Mouse (Mus musculus): ENCODE measurements around the gene Spen.
A peak's percentile ranks its signal among the peaks of the same experiment; 100 is the strongest.
"Not testable (repeated sequence)": the region's sequence is repeated elsewhere in the genome, so short reads cannot be mapped to it uniquely, and the experiment has no call there.

The Spen gene

DNA sequence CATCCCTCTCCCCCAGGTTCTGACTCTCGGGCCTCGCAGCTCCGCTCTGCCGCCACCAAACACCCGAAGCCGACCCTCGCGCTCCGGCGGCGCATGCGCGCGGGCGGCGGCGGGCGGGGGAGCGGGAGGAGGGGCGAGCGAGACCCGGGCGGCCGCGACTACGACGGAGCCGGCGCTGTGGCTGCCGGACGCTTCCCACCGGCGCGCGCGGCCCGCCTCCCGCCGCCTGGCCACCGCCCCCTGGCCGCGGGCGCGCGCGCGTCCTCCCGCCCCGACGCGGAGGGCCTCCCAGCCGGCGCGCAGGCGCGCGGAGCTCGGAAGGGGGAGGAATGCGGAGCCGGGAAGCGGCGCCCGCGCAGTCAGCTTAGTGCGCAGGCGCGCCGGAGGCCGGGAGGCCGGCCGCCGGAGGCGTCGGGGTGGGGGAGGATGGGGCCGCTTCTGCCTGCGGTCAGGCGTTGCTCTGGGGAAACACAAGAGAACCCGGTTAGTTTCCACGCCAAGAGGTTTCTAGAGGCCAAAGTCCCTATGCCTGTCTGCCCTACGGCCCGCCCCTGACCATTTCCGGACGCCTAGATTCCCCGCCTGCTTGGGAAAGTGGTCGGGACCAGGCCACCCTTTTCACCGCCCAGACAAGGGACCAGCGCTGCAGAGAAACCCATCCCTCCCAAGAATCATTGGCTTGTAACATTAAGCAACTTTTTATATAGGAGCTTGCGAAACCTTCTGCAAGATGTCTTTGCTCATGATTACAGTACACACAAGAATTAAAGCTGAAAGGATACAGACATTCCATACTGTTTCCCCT is at the start of gene Spen:
Gene Spen, minus strand, starts transcription at position 190 of the 805 bp plus-strand sequence.
- peak; percentile 89 for DNase-seq (ENCODE audit: low read depth, low spot score)

DNA sequence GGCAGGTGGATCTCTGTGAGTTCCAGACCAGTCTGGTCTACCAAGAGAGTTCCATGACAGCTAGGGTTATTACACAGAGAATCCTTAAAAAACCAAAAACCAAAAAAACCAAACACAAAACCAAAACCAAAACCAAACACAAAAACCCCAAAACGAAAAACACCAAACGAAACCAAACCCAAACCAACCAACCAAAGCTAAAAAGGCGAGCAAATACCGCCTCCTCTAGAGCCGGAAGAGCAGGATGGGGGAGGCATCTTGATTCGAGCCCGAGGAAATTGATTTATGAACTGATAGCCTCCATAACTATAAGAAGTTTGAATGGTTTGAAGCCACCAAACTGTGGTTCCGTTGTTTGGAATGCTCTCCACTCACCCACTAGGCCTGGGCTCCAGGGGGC is 45.5 kb upstream of the Spen start:
- no peak for DNase-seq (ENCODE audit: low read depth, low spot score)

DNA sequence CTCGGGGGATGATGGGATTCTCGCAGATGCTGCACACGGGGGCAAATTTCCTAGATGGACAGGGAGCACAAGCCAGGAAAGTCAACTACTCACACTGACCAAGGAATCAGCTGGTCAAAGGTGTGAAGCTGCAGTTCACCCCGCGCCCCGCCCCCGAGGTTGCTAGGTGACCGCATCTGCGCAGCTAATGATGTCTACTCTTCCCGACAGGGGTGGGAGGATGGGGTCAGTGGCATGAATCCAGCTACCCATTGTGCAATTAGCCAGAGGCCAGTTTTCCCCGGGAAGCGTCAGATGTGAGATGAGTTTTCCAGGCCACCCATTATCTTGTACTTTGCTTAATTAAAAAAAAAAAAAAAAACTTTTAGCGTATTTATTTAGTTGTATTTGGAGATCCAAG is 42.7 kb upstream of the Spen start:
- DNase-seq (ENCODE audit: low read depth, low spot score): no peak

DNA sequence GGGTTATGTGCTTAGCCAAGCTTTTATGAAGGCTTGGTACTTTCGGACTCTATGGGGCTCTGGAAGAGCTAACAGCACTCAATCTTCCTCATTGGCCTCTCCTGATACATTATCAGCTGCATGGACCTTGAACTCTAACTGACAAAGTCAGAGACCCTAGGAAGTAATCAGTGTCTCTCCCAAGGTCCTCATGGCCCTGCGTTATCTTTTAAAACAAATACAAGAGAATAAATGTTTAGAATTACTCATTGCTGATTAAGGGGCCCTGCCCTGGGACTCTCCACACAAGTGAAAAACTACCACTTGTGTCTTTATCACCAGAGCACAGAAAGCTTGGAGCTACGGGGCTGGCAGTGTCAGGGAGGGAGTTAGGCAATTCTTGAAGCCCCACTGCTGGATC is 40.4 kb upstream of the Spen start:
- no peak for DNase-seq (ENCODE audit: low read depth, low spot score)

DNA sequence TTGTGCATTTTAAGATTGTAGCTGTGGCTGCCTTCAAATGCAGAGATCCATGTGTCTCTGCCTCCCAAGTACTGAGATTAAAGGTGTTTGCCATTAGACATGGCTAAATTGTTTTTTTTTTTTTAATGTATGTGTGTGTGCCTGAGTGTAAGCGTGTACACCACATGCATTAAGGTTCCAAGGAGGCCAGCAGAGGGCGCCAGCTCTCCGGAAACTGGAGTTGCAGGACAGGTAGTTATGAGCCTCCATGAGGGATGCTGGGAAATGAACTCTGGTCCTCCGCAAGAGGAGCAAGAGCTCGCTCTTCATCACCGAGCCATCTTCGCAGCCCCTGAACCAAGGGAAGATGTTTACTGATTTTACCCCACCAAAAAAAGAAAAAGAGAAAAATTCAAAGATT is 38.5 kb upstream of the Spen start:
- DNase-seq (ENCODE audit: low read depth, low spot score): no peak

DNA sequence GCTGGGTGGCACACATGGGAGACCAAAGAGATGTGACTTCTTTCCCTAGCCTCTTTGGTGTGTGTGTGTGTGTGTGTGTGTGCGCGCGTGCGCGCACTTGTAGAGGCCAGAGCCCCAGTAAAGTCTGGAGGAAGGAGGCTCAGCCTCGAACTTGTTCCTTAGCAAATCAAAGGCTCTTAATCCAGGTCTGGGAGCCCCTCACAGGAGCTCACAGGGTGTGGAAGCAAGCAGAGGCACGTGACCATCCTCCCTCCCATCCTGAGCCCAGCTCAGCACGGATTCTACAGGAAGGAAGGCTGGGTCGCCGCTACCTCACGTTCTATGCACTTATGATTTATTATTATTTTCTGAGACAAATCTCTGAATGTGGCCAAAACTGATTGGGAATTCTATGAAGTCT is 38.0 kb upstream of the Spen start:
- no peak for DNase-seq (ENCODE audit: low read depth, low spot score)

DNA sequence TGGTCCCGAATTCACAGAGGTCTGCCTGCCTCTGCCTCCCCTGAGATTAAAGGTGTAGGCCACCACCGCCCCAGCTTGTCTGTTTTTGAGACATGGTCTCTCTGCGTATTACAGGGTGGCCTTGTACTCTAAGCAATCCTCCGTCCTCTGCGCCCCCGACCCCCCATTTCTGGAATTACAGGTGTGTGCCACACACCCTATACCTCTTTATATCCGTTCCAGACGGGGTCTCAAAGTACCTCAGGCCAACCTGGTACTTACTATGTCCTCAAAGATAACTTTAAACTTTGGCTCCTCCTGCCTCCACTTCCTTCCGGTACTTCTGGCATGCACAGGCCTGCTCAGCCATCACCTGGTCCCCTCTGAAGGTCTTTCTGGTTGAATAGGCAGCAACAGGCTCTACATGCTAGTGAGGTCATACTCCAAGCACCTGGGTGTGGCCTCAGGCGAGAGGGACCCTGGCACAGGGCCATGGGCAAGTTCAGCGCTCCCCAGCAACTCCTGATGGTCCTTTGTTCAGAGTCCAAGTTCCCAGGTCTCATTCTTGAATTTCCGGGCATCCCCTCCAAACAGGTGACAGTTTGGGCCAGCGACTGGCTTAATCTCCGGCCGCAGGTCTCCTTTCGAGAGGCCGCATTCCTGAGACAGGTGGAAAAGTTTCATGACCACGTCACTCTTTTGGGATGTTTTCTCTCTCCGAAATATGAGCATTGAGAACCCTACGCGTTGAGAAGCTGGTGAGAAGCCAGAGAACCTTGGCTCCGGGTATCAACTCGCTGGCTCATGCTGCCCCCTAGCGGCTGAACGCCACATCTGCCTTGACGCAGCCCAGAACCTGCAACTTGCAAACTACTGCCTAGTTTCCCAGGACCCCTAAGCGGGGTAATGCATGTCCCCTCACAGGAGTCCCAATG is 36.6 kb upstream of the Spen start:
- peak; percentile 54 for DNase-seq (ENCODE audit: low read depth, low spot score)

DNA sequence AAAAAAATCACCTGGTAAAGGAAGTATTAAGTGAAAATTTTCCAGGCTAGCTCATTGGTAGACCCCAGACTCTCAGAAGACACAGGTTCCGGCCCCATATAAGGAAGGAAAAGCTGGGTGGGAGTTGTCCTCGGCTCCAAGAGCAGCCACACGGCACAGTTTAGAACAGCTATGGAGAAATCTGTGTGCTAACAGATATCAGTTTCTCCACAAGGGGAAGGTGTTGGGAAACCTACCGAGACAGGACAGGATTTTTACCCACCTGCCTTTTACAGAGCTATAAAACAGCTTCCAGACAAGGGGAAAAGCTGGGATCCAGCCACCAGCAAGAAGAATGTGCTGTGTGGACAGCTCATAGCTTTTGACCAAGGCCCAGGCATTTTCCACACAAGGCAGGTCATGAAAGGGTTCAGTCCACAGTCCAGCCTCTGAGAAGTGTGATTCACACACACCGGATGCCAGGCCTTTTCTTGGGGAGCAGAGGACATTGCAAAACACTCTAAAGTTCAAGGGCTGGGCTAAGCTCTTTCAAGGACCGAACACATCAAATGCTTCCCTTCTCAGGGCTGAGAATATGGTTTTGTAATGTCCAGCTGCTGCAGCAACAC is 35.1 kb upstream of the Spen start:
- no peak for DNase-seq (ENCODE audit: low read depth, low spot score)

DNA sequence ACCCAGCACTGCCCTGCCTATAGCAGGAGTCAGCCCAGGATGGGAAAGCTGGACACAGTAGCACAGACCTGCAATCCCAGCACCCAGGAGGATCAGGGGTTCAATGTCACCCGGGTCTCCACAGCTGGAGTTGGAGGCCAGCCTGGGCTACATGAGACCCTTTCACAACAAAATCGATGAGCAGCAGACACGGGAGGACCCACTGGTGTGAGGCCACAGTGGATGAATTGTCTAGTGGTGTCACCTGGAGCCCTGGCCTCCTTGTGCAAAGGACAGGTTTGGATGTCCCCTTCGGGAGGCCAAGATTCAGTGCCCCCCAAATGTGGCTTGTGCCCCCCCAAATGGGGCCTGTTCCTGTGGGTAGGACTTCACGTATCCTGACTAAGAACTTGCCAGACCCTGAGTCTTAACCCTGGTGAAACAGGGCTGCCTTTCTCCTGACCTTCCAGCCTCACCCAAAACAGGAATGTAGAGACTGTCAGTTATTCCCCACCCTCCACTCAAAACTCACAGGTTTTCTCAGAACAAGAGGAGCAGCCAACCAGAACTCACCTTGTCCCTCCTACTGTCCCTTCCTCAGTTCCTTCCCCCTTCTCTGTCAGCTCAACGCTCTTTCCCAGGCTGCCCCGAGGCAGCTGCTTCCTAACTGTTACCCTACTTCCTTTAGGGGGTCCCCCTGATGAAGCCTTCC is 34.4 kb upstream of the Spen start:
- no peak for DNase-seq (ENCODE audit: low read depth, low spot score)

DNA sequence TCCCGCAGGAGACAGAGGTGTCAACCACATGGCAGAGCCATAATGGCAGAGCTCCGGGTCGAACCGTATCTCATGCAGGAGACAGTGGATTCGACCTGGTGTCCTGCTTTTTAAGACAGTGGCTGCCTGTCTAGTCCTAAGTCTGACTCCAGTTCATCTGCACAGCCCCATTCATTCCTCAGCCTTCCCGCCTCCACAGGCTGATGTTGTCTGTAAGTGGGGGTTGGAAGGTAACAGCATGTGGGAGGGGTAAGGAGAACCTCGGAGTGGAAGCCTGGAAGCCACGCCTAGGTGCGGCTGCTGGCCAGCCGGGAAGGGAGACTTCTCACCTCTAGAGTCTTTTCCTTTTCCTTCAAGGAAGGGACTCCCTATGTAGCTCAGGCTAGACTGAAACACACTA is 33.5 kb upstream of the Spen start:
- no peak for DNase-seq (ENCODE audit: low read depth, low spot score)

DNA sequence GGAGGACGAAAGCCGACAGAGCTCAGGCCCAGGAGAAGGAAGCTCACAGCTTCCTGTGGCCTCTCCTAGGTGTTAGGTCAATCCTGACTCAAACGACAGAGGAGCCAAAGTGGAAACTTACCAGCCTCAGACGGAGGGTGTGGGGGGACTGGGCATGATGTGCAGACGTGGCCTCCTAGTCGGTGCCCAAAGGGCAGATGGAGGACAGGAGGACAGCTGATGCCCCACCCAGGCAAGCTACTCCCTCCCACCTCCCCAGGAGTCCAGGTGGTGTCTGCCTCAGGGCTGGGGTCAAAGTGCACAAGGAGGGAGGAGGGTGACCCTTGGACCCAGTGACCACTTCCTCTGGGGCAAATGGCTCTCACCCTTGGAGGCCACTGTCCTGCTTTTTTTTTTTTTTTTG is 32.9 kb upstream of the Spen start:
- no peak for DNase-seq (ENCODE audit: low read depth, low spot score)

DNA sequence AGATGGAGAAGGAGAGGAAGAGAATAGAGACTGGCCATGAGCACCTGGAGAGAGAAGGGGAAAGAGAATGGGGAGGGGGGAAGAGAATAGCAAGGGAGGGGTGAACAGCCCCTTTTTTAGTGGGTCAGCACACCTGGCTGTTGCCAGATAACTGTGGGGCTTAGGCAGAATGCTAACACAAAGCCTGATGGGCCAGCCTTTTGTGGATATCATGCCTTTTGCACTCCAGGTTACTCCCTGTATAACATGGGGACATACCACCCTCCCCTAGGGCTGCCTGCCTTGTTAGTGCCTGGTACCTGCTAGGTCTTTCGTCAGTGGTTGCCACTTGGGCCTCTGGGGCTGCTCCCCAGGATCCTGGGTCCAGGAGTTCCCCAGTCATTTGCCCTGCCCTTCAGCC is 32.4 kb upstream of the Spen start:
- DNase-seq (ENCODE audit: low read depth, low spot score): no peak

DNA sequence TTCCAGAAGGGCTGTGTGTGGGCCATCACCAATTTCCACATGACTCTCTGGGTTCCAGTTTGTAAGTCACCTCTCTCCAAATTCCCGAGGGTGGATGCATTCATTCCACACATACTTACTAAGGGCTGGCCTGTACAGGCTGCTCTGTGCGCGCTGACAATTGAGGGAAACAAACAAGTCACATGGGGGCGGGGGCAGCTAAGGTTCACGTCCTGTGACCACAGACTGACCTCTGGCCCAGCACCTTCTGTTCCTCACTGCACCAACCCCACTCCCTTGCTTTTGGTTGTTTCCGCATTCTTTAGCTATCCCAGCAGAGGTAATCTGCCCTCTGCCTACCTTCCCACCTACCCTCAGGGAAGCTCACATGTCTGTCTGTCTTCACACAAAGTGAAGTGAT is 31.6 kb upstream of the Spen start:
- no peak for DNase-seq (ENCODE audit: low read depth, low spot score)

DNA sequence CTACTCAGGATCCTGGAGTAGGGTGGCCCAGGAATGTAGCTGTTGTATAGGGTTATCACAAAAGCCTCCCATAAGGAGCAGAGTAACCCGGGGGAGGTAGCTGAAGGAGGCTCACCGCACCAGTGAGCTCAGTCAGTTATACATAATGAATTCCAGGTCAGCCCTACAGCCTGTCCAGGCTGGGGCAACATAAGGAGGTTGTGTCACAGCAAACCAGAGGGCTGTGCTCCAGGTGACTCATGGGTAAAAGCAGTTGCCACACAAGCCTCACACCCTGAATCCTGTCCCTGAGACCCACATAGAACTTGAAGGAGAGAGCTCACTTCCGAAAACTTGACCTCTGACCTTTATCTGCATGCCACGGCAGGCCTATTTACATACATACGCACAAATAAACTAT is 30.6 kb upstream of the Spen start:
- no peak for DNase-seq (ENCODE audit: low read depth, low spot score)

DNA sequence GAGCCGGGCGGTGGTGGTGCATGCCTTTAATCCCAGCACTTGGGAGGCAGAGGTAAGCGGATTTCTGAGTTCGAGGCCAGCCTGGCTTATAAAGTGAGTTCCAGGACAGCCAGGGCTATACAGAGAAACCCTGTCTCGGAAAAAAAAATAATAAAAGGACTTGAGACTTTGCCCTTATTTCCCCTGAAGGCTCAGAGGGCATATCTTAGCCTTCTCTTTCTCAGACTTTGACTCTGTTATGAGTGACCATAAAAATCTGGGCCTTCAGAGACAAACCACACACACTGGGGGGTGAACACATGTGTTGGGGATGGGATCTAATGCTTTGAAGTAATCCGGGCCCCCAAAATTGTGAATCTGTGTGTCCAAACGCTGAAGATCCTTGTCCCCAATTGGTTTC is 28.8 kb upstream of the Spen start:
- DNase-seq (ENCODE audit: low read depth, low spot score): not testable (repeated sequence)

DNA sequence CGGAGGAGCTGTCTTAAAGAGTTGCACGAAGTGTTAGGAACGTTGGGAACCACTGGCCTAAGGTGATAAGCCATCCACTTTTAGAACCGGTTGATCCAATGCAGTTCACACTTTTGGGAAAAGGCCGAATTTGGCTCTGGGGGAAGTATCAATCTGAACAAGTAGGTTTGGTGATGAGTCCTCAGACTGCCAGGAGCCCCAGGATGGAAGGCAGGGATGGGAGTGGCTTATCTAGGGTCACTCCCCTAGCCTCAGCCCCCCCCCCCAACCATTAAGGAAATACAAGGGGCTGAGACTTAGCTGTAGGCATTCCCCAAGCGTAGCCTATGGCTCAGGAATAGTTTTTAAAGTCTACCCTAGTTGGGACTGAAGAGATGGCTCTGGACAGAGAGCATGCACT is 27.8 kb upstream of the Spen start:
- no peak for DNase-seq (ENCODE audit: low read depth, low spot score)

DNA sequence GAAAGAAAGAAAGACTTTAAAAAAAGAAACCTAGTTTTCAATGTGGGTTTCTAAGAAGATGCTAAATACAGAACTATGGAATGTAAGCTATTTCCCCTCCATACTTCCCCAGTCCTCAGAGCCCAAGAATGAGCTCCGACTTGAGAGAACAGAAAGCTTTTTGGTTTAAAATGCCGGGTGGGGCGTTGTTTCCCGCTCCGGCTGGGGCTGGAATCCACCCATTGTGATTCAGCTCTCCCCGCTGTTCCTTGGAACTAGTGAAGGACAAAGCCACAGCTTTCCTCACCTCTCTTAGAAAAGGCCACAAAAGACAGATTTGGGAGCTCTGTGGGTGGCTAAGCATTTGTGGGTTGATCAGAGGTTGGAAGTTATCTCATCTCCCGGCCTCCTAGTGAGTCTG is 26.9 kb upstream of the Spen start:
- DNase-seq (ENCODE audit: low read depth, low spot score): no peak

DNA sequence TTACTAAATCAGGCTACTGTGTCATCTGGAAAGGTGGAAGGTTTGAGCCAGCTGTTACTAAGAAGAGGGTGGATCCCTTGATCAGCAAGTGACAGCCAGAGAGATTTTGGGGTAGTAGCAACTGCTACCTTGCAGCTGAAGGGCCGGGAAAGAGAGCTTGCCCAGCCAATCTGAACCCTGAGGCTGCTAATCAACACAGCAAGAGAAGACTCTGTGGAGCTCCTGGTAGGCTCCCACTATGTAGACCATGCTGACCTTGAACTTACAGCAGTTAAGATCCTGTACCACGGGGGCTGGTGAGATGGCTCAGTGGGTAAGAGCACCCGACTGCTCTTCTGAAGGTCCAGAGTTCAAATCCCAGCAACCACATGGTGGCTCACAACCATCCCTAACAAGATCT is 26.3 kb upstream of the Spen start:
- DNase-seq (ENCODE audit: low read depth, low spot score): no peak

DNA sequence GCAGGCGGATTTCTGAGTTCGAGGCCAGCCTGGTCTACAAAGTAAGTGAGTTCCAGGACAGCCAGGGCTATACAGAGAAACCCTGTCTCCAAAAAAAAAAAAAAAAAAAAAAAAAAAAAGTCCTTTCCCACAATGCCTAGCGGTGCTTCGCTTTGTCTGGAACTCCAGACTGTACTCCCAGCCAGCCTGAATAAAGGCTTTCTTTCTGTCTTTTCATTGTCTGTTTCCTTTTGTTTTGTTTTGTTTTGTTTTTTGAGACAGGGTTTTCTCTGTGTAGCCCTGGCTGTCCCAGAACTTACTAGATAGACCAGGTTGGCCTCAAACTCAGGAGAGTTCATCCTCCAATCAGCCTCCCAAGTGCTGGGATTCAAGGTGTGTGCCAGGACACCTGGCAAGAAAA is 25.8 kb upstream of the Spen start:
- DNase-seq (ENCODE audit: low read depth, low spot score): no peak

DNA sequence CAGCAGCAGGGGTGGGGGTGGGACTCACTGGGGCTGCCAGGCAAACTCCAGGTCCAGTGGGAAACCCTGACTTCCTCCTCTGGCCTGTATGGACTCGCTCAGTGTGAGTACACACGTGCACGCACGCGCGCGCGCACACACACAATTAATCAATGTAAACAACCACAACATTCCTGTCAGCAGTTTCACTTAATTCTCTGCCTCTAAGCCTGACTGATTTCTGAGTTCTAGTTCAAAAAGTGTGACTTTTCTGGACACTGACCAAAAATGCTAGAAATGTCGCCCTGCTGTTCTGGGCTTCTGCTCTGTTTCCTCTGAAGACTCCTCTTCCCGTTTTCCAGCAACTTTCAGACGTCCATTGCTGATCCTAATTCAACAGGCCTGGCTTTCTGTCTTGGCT is 23.9 kb upstream of the Spen start:
- no peak for DNase-seq (ENCODE audit: low read depth, low spot score)

DNA sequence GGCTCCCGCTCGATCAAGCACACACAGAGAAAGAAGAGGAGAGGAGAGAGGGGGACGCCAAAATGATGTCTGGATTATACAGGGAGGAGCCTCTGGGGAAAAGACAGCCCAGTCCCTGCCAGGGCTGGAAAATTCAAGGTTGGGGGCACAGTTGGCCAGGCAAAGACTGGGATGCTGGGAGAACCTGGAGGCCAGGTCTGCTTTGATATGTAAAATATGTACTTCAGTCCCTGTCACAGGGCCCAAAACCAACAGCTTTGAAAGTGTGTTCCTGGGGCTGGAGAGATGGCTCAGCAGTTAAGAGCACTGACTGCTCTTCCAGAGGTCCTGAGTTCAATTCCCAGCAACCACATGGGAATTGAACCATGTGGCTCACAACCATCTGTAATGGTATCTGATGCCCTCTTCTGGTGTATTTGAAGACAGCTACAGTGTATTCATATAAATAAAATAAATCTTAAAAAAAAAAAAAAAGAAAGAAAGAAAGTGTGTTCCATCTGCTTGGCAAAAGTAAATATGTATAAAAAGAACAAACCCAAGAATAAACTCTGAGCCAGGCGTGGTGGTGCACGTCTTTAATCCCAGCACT is 23.0 kb upstream of the Spen start:
- not testable (repeated sequence) for DNase-seq (ENCODE audit: low read depth, low spot score)

DNA sequence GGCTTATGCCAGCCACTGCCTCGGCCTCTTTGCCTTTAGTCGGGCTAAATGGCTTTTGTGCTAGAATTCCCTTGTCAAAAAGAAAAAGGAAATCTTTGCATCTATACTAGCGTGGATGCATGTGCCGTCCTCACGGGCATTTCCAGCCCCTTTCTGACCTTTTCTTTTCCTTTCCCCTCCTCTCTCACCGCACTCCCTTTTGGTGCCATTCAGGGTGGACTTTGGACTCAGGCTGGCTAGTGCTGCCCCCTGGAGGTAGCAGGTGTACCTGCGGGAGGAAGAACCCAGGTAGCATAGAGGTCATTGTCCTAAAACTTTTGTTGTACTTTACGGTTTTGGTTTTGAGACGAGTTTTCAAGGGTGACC is 21.5 kb upstream of the Spen start:
- peak; percentile 79 for DNase-seq (ENCODE audit: low read depth, low spot score)
